Mouse (Mus musculus) telencephalon, adult 2 months (tissue): ENCODE results near the gene Arpp21.

Experiments used
- DNase-seq: peaks from one replicate; pipeline ENCODE4 v3.0.0-alpha.2; 2011; ENCODE audit warnings: low read depth, low spot score

Gene Arpp21

DNA sequence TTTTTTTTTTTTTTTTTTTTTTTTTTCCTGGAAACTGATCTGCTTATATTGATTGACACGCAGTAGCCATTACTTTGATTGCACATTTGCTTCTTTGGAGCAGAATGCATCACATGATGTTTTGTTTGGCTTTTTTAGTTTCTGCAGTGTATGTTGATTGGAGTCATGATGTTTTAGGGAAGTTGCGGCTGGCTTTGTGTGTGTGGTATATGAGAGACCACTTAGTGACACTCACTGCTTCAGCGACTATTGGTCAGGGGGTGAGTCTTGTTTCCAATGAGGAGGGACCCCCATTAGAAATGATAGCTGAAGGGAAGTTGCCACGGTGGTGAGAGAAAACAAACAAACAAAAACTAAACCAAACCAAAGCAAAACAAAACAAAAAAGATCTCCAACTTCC lies 55.7 kb downstream of the Arpp21 start:
- no peak for DNase-seq

GRCm38 (mm10) chr9:112178438-112178837 lies 57.3 kb downstream of the Arpp21 start:
- no peak for DNase-seq

- DNase-seq: no peak
Measured at GRCm38 (mm10) chr9:112177569-112177968, 58.2 kb downstream of the Arpp21 start.

GRCm38 (mm10) chr9:112176317-112176716 lies 59.4 kb downstream of the Arpp21 start:
- DNase-seq: no peak

- no peak for DNase-seq
Measured at GRCm38 (mm10) chr9:112174407-112175357, 61.1 kb downstream of the Arpp21 start.

DNA sequence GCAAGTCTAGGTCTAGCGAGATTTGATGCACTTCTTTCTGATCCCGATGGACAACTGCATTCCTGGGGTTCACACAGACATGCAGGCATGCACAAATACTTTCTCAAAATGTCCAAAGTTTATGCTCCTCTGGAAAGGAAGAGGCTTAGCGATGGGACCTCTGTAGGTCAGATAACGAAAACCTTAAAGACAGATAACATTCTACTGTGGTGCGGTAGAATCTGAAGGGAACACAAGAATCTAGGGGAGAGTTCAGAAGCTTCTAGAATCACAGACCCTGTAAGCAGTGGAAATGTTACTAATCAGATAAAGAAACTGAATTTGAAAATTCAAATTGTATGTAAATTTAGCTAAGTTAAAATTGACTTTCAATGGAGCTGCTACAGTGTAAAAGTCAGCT lies 62.0 kb downstream of the Arpp21 start:
- no peak for DNase-seq

DNA sequence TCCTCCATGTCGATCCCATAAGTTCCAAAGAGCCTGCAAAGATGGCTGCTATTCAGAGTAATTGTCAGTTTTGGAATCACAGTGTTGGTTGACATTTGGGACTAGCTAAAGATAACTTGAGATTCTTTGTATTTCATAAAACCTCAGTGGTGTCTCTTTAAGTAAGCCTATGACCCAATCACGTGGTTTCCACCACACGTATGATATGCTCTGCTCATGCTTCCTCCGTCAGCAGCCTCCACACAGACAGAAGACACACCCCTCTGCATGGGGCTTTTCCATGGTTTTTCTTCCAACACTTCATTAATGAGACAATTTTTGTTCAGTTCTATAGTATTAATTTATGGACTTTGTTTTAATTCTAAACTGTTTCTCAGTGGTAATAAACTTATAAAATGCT lies 71.1 kb downstream of the Arpp21 start:
- no peak for DNase-seq

- DNase-seq: no peak
Measured at GRCm38 (mm10) chr9:112160981-112161380, 74.8 kb downstream of the Arpp21 start.

- DNase-seq: no peak
Measured at GRCm38 (mm10) chr9:112153972-112154371, 81.8 kb downstream of the Arpp21 start.

GRCm38 (mm10) chr9:112152762-112153161 lies 83.0 kb downstream of the Arpp21 start:
- no peak for DNase-seq

- DNase-seq: no peak
Measured at GRCm38 (mm10) chr9:112151177-112151576, 84.6 kb downstream of the Arpp21 start.

- no peak for DNase-seq
Measured at GRCm38 (mm10) chr9:112140658-112141057, 95.1 kb downstream of the Arpp21 start.

- DNase-seq: no peak
Measured at GRCm38 (mm10) chr9:112137820-112138219, 97.9 kb downstream of the Arpp21 start.

DNA sequence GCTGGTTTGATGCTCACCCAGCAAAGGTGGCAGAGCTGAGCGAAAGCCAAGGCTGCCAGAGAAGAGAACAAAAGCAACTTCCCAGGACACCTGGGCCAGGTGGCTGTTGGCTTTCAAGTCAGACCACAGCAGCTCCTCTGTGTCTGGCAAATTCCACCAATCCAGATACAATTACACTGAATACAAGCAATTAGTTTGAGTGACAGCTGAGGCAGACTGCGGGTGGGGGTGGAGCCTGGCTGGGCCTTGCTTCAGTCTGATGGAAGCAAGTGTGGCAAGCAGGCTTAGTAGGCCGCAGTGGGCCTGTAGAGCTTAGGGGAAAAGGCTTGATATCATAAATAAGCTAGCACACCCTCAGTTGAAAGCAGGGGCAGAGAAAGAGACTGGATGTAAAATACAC lies 104.9 kb downstream of the Arpp21 start:
- DNase-seq: peak; percentile 43

DNA sequence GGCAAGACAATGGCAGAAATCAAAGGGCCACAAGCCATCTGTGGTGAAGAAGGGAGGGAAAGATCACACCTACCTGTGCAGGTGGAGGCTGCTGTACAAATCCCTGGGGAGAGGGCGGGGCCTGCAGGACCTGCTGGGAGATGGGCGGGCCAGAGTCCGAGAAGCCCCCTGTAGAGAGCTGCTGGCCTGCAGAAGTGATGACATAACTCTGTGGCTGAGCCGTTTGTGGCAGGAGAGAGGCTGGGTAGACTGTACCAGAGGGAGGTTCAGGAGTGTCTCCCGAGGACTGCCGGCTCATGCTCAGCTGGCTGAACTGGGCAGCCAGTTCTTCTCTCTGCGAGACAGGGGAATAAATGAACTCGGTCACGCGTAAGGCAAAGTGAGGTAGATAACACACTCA lies 111.1 kb downstream of the Arpp21 start:
- DNase-seq: no peak

DNA sequence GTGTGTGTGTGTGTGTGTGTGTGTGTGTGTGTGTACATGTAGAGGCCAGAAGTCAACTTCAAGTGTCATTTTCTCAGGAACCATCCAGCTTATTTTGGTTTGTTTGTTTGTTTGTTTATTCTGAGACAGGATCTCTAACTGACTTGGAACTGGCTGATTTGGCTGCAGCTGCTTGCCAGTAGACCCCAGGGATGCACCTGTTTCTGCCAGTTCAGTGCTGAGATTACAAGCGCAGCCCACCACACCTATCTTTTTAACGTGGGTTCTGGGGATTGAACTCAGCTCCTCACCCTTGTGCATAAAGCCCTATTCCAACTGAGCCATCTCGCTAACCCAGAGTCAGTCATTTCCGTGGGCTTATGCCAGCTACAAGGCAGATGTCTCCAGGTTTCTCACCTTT lies 111.6 kb downstream of the Arpp21 start:
- DNase-seq: no peak

GRCm38 (mm10) chr9:112123421-112123828 lies 112.3 kb downstream of the Arpp21 start:
- no peak for DNase-seq

DNA sequence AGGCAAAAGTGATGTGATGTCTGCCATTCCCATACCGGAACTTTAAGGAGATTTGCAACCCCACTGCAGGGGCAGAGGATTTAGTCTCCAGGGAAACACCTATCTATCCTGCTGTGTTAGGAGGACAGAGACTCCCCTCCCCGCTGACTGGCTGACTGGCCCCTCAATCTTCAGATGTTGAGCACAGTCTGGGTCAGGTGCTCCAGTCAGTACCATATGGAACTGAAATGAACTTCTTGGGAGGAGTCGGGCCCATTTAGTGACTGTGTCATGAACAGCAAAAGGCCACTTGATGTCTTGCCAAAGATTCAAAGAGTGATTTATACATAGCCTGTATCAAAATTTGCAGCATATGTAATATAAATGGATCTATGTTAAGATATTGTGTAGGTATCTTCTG lies 116.2 kb downstream of the Arpp21 start:
- no peak for DNase-seq

DNA sequence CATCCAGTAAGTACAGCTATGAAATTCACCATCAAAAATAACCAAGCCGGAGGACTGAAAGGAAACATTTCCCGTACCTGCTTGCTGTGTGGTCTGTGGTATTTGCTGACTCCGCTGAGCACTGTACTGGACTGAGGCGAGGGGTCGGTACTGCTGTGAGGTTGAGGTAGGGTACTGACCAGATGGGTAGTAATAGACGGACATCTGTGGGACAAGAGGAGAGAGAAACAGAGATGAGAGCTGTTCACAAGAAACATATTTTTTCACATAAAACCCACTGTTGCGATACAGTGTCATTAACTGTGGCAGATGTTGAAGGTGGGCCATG lies 116.7 kb downstream of the Arpp21 start:
- no peak for DNase-seq

DNA sequence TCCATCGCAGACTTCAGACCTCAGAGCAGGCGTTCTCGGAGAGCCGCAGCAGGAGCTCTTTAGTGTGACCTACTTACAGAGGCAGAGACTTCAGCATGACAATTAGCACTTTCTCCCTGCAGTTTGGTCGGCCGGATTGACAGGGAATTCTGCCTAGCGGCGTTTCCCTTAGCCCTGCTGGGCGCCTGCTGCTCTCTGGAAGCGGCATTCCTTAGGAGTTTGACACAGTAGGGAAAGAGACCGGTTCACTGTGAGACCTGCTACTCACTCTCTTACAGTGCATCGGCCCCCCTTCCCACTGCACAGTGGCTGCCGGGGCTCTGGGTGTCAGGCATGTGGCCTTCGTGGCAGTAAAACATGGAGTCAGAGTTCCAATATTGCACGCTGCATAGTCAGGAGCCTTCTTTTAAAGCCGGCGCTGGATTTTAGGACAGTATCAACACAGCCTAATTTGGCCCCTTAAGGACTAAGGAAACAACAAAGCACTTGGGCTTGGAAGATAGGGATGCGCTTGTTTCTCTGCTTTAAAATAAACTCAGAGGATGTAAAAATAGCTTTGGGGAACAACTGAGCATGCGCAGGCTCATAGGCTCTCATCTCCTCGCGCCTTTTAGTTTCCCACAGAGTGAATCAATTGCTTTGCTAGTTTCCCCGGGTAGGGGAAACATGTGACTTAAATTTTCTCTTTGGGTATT lies 117.2 kb downstream of the Arpp21 start:
- DNase-seq: peak; percentile 72

DNA sequence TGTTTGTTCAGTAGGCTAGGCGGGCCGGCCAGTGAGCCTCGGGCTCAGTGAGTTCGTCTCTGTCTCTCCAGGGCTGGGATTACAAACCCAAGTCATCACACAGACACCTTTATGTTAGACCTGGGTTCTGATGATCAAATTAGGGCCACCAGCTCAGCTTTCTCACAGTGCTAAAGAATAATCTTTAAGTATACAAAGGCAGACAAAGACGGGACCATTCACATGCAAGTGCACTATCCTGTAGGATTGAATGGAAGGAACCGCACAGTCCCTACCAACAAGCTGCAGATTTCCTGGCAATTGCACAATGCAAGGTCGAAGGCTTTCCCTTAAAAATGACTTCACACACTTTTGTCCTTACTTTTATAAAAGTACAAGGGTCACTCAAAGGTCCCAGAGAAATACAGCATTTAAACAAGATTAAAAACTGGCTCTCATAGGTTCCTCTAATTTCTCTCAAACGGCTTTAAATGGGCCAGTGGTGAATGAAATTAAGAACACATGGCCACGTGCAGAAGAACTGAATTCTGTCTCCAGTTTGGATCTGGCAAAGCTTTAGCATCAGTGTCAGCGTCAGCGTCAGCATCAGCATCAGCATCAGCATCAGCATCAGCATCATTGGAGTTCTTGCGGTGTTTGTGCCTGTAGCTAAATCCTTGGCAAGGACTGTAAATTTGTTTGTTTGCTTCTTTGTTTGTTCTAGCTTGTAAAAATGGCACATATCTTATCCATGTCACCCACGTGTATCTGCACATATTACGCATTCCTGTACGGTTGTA lies 117.9 kb downstream of the Arpp21 start:
- DNase-seq: no peak

DNA sequence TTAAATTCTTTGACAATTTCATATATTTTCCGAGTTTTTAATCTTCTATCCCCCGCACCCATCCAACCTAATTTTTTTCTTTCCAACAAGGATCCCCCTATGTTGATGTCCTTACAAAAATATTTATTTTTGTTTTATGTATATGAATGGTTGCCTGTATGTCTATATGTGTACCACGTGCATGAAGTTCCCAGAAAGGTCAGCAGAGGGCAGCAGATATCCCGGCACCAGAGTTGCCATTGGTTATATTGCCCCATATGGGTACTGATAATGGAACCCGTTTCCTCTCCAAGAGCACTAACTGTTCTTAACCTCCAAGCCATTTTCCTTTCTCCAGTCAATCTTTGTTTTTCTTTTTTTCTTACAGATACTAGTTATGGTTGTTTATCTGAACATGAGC lies 124.1 kb downstream of the Arpp21 start:
- DNase-seq: no peak
